Mouse (Mus musculus): ENCODE measurements around the gene Gm8906.
"Not testable (repeated sequence)": the region's sequence is repeated elsewhere in the genome, so short reads cannot be mapped to it uniquely, and the experiment has no call there.

Gm8906 gene

GRCm38 (mm10) chr5:11502385-11502784 is at the start of gene Gm8906:
Gene Gm8906, plus strand, starts transcription at chr5:11502685.
- DNase-seq = not testable (repeated sequence)

Measured in lung, adult 18-20 months (tissue).